Mouse (Mus musculus) left cerebral cortex, adult 11 months (tissue): ENCODE measurements at regions not wholly inside any gene's neighbourhood (a gene's known extent, or its start where the extent isn't known, plus 50 kb on each side); places are given as distances from the start of the nearest gene placed in this dataset.

Experiments
- DNase-seq: peaks from one replicate; pipeline ENCODE4 v3.0.0; 2022; ENCODE audit warnings: low spot score

DNA sequence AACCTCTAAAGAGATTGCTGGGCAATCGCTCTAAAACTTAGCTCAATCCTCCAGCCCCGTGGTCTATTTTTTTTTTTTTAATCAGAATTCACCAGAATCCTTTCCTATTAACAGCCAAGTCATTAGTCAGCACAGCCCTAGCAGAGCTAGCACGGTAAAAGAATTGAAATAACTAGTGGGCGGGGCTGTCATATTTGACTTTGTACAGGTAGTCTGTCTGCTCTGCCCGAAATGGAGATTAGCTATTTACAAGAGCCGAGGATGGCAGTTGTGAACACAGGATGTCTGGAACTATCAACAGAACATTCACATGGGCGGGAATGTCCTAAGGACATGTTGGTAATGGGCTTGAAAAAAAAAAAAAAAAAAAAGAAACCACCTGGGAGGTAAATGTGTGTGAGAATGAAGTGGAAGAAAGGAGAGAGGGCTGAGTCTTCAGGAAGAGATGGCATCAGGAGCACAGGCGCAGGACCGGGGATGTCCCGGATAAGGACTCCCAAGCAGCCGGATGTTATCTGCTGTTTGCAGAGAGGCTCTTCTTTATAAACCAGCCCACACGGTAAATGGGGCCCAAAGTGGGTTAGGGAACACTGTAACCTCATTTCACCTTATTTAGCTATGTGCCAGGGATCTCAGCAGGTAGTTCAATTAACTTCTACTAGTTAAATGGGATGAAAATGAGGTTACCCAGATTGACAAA, 283.8 kb upstream of the Adgrl2 start:
- no peak for DNase-seq

DNA sequence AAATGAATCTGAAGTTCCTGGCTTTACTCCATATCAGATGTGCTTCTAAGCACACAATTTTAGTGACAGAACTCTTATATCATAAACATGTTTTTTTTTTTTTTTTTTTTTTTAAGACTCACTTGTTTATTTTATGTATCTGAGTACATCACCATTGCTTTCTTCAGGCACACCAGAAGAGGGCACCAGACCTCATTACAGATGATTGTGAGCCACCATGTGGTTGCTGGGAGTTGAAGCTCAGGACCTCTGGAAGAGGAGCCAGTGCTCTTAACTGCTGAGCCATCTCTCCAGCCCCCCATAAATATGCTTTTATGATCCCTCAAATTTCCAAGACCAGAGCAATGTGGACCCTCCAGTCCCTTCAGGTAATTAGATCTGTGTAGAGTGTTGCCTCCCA, 280.1 kb upstream of the Adgrl2 start:
- no peak for DNase-seq

DNA sequence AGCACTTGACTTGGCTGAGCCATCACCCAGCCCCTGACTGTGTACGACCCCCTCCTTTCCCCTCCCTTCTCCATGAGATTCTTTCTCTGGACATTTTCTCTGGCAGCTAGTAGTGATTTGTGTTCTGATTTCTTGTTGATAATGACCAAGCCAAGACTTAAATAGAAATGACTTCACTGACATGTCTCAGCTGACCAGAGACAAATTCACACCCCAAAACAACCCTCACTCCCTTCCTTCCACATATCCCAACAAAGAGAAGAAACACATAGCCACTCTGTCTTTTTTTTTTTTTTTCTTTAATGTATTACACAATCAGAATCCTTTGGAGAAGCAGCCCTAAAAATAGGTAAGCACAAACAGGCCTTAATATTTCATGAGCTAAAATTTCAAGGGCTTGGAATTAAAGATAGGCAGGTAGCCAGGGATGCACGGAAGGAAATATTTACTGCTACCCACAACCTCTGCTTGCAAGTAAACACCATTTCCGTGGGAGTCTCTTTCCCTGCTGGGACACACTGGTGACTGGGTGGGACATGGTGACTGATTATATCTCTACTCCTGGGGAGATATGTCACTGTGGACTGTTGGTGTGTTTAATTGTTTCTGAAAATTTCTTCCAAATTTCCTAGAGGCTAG, 272.1 kb upstream of the Adgrl2 start:
- no peak for DNase-seq

DNA sequence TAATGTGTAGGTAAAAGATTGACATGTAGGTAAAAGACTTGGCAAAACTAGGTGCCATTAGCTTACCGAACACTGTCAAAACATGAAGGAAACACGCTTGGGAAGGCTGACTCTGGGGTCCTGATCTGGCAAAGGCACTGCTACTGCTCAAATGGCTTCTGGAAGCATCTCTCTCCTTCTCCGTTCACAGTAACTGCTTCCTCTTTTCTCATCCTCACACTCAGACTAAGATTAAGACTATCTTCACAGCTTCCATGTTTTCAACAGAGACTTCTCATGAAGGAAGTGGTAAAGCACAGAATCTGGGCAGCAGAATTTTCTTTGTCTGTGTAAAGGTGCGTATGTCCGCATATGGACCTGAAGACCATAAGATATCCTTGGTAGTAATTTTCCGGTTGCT, 271.4 kb upstream of the Adgrl2 start:
- DNase-seq, result no peak

DNA sequence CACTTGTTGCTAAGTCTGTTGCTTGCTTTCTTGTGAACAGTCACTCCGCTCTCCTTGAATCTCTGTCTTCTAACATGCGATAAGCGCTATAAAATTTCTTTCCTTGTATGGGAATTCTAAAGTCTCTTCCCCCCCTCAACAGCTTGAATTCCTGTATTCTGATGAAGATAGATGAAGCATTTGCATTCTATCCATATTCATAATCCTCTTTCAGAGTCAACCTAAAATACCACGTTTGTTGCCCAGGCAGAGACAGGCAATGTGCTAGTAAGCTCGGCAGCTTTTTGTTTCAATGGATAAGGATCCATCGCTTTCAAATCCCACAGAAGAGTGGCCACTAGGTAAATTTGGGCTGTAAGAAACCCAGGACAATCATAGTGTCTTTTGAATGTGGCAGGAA, 268.5 kb upstream of the Adgrl2 start:
- peak; percentile 11 for DNase-seq

DNA sequence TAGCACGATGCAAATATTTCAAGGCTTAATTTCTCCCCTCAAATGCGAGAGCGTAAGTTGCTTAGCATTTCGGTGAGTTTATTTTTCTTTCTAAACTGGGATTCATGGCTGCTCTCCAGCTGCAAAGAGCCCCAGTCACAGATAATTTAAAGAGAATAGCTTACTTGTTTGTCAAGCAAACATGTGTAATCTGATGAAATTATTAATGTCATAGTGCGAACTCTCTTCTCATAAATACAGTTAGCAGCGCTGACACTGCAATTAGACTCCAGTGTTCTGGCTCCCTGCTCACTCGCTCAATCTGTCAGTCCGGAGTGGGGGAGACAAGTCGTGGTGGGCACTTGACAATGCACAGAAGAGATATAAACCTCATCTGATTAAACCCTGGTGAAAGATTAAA, 266.5 kb upstream of the Adgrl2 start:
- no peak for DNase-seq

DNA sequence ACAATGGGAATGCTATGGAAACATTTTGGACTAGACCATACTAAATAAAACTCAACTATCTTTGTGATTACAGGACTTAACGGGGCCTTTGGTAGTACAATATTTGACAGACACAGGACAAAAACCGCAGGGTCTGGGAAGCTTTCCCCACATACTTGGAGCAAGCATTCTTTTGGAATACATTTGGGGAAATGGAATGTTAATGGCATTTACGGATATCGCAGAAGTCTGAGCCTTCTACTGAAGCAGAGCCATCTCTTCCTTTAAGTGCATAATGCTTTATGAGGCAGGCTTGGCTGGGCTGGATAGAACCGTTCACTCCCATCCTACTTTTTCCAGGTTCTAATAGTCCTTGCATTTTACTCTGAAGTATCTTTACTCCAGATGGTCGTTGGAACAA, 262.7 kb upstream of the Adgrl2 start:
- no peak for DNase-seq

DNA sequence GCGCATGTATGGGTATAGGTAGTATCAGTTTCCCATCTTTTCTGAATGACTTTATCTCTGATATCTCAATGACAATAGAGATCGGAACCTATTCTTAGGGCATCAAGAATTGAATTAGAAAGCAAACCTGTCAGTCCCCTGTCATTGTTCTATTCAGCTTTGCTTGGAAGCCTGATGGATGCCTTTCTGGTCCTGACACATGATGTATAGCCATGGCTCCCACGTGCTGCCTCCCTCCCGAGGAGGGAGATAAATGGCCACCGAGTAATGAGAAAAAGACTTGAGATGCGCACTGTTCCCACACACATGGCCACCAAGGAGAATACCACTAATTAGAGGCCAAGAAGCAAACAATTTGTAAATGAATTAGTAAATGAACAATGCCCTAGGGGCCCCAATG, 261.8 kb upstream of the Adgrl2 start:
- DNase-seq, result no peak

DNA sequence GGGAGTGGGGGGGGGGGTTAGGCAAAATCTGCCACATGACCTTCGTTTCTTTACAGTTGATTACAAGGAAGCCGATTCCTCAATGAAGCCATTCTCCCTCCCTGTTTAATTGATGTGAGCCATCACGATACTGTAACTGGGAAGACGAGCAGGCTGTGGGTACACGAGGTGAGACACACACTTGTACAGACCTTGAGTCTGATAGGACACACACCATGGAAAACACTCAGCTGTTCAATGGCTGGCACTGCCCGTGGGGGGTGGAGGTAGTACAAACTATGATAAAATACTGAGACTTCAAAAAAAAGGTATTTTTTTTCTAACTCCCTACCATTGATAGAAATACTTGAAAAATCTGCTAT, 257.3 kb upstream of the Adgrl2 start:
- no peak for DNase-seq

DNA sequence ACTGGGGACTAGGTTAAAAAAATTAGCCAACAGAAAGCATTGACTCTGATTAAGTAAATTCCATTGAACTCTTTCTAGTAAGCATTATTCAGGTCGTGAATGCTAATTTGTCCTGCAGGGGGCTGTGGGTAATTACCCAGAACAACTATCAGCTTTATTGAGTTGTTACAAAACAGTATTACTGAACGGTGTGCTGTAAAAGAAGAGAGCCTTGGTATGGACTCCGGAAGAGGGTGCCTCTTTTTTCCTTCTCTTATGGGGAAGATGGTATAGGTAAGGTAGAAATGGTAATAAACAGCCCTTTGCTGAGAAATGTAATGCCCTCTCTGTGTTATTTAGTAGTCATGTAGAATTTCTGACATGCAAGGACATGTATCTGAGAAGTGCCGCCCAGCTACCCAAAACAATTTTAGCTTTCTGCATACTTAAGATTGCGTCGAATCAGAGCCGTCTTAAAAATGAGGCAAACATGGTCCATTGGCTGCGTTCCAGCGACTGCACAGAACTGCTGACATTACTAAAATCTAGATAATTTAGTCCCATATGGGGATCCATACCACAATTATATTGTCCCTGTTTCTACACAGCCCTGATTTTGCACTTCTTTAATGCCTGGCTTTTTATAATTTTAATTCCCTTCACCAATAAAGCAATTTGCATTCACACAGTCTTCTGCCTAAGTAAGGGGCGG, 256.7 kb upstream of the Adgrl2 start:
- no peak for DNase-seq

DNA sequence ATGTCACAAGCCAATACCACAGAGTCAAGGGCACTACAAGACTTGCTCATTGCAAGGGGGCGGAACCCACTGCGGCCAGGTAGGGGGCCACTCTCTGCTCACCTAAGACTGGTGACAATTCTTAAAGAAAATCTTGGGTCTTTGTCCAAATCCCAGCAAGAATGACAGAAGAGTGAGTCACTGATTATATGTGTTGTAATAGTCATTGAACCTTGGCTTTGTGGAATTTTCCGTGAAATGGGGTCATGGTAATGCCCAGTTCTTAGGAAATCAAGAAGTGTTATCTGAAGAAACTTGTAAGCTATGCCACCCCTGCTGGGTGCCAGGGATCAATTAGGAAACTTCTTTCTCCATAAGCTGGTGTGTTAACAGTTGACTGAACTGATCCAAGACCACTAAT, 249.3 kb upstream of the Adgrl2 start:
- no peak for DNase-seq

DNA sequence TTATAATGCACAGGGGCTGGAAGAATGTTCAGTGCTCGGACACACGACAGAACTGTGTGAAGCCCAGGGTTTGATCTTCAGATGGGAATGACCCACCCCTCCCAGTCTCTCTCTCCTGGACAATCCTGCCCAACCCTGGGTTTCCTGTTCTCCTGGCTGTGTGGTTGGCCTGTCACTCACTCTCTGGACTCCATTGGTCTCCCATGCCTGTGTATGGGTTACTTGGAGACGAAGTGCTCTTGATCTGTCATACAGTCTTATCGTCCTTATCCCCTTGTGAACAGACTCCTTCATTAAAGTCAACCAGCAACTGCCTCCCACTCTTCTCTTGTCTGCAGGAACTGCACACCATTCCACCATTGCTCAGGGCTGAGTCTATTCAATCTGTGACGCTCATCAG, 247.7 kb upstream of the Adgrl2 start:
- DNase-seq, result no peak

DNA sequence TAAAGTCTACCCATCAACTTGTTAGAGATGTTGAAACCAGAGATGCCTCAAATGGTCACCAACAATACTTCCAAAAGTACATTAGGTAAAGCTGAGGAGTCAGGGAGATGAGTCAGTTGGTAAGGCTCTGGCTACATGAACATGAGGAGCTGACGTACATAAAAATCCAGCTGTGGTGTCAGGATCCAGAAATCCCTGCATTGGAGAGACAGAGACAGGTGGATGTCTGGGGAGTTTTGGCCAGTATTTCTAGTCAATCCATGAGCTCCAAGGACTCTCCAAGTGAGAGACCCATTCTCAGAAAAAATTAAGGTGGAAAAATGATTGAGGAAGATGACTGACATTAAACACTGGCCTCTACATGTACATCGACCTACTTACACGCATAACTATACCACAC, 244.8 kb upstream of the Adgrl2 start:
- no peak for DNase-seq

DNA sequence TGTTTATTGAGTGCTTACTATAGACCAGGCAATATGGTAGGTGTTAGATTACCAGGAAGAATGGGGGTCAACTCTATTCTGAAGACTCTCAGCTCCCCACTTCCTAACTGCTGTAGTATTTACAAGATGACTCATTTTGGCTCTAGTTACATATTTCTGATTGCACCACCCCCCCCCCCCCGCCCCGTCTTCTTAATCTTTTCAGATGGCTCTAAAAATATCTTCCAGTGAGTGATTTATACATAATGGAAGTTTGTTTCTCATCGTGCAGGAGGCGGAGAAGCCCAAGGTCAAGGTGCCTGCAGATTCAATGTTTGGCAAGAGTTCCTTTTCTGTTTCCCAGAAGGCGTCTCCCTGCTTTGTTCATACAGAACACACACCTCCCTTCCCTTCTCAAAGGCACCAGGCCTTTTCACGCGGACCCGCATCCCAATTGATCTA, 243.4 kb upstream of the Adgrl2 start:
- no peak for DNase-seq

DNA sequence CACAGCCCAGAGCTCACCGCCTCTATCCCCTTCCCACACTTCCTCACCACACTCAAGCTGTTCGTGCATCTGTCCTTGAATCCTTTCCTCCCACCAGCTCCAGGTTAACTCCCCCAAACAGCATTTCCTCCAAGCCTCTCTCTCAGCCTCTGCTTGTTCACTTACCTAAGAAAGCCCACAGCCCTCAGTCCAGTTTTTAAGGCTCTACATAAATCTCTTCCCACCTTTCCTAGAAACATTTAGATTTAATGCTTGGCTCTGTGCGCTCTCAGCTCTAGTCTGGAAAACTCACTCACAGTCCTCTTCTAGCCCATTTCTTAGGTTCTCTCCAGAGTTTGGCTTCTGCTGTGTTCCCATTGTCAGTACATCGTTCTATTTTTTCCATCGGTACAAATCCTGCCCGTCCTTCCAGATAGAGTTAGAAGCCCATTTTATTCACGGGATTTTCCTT, 242.9 kb upstream of the Adgrl2 start:
- peak; percentile 57 for DNase-seq

DNA sequence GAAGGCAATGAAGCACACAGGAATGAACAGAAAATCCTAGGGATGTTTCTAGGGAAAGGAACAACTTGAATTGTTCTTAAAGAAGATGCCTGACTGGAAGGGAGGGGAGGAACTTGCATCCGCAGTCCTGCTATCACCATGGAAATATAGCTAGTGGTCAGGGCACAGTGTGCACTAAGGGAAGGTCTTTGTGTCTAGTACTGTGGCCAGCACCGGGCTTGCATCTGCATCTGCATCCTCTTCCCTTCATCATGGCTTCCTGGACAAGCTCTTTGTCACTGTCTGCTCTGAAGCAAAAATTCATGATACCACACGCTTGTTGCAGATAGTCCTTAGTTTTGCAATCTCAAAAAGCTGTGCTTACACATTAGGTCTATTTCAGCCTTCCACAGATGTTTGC, 241.0 kb upstream of the Adgrl2 start:
- no peak for DNase-seq

DNA sequence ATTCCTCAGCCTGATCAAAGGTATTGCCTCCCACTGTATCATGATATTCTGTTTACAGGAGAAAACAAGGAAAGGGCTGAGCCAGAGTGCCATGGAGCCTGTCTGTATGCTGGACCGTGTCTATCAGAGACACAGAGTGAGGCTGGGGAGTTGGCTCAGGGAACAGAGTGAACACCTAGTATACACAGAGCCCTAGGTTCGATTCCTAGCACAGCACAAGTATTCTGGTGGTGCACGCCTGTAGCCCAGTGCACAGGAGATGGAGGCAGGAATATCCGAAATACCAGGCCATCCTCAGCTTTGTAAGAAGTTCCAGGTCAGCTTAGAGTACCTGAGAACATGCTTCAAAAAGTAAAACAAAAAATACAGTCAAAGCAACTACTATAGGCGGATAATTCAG, 237.2 kb upstream of the Adgrl2 start:
- no peak for DNase-seq

DNA sequence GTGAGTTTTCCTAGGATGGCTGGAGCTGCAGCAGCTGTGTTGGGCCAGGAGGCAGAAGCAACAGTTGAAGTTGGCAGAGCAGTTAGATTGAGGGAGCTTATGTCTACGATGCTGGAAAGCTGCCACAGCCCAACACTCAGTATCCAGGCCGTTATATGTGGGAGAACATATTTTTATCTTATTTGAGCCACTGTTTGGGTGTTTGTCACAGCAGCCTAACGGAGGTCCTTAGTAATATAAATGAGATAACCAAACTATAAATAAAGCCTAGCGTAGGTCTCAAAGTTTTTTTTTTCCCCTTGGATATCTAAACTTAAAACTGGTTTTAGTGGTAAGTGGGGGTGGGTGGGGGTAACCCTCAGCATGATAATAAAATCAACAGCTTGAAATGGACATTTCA, 236.4 kb upstream of the Adgrl2 start:
- no peak for DNase-seq

DNA sequence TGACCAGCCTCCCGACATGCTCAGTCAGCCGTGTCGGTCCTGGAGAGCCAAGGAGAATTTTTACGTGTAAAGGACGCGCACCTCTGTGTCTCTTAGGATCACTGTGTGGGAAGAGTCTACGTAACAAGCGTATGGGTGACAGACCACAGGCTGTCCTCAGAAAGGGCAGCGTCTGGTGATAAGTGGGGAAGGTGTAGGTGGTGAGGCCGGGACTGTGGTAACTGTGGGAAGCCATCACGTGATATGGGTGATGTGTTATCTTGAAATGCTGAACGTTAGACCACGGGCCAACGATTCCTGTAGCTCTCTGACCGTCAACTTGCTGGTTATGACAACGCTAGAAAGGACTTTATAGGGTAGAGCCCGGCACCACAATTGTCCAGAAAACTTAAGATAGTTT, 235.3 kb upstream of the Adgrl2 start:
- no peak for DNase-seq

DNA sequence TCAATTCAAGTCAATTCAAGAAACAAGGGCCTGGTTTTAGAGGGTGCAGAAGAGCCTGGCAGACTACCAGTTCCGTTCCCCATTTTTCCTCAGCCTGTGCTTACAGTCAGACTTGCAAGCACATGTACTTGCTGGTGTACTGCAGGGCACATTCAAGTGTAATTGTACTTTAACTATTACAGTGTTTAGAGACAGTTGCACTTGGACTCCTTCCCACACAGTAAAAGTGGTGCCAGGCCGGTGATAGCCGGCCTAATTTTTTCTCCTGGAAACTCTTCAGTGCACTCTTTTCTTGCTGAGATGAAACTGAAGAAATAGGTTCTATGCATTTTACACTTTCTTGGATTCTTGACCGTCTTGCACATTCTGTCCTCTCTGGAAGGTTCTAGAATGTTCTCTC, 233.9 kb upstream of the Adgrl2 start:
- DNase-seq, result no peak

DNA sequence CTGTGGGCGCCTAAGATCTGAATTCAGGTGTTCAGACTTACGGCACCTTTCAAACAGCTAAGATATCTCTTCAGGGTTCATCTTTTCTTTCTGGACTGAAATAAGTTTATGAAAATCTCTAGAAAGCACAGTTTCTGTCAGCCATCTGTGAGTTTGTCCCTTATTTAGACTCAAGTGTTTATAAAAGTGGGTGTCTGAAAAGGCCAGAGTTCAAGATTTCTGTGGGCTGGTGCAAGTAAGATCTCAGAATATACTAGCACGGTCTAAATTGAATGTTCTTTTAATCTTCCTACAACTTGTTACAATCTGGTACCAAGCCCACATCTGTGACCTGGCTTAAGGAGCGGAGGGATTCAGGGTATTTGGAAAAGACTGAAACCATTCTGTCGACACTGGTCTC, 233.4 kb upstream of the Adgrl2 start:
- no peak for DNase-seq

DNA sequence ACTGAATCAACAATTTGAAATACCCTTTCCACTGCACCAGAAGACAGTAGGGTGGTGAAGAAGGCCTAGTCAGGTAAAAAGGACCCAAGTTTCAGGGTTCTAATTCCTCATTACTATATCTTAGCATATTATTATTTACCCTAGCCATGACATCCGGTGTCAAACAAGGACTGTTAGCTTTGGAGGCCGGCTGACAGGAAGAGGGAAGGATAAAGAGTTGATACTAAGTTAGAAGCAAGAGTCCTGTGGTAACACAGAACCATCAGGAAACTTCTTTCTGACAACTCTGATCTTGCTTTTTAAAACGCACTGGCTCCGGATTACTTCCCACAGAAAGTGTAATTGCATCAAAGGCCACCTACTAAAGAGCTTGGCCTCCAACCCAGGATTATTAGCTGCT, 230.6 kb upstream of the Adgrl2 start:
- no peak for DNase-seq

DNA sequence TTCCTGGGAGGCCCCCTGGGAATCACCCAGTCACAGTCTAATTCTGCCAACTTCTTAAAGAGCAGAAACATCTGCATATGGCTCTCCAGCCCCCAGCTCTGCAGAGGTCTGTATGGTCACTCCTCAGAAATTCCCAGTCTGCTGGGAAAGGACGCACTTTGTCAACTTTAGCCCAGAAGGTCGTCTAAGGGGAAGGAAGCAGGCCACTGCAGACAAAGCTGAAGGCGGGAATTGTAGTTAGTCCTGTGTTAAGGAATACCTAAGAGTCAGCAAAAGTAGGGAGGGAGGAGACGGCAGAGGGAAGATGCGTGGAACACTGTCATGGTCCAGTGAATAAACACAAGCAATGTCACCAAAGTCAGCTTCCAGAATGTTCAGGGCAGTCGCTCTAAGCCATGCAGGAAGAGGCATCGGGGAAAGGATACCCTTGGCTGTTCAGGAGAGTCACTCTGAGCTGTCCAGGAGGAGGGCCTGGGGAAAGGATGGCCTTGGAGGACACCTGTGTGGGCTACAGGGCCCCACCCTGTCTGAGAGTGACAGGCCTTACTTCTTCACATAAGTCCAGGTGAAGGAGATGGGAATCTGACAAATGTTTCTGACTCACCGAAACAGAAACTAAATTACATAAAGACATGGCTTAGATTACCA, 230.1 kb upstream of the Adgrl2 start:
- no peak for DNase-seq
